Mouse (Mus musculus): ENCODE measurements around the gene Med29. TPM values are rescaled to one million over a fixed set of nuclear protein-coding genes. Genes with fewer than 3 reads are reported as not detected.

Gene Med29
- polyA plus RNA-seq, 1 experiment from 2014 or later, result 46.8 TPM

GRCm38 (mm10) chr7:28338108-28338998, 54.2 kb downstream of the Med29 start, which contains the start of gene Supt5:
TSS of gene Supt5 (minus strand) at chr7:28338746.
- Histone ChIP-seq H3K9me3 (ENCODE audit: control insufficient read depth, low read length) (no peaks in the 10 kb centered on the region), H3K4me1 (replicated peaks; ENCODE audit: control insufficient read depth, insufficient read depth, low read length) (peaks cover 10% of the 10 kb centered on the region), H3K27me3 (ENCODE audit: control insufficient read depth, insufficient read depth, low read depth, low read length) (no peaks in the 10 kb centered on the region), H3K9ac (ENCODE audit: low read length) (peak within 1 kb of the TSS; percentile 99), H3K4me3 (ENCODE audit: low read length) (peak within 1 kb of the TSS; percentile 98), H3K27ac (ENCODE audit: low read length) (peak within 1 kb of the TSS; percentile 90), H3K4me2 (ENCODE audit: low read depth, low read length) (peak within 1 kb of the TSS; percentile 83), H3K36me3 (ENCODE audit: control insufficient read depth, insufficient read depth, low read length) (no peaks in the 10 kb centered on the region; the same call in 1 of the 2 replicates)
- peak; percentile 98 for ATAC-seq (ENCODE audit: low read depth)
- under 1% methylated on average over 77 of the region's 77 CpGs for WGBS

Other genes starting within 250 kb of the Med29 start
- gene Fbl, start 223.0 kb downstream of the Med29 start, polyA plus RNA-seq (2015; fragmentation: Nextera tagmentation; extraction: Ambion mirVana), result 69.3 and 84.5 TPM in 2 replicates
- 12.3 TPM in 2 replicates for gene Dyrk1b, start 213.2 kb downstream of the Med29 start, polyA plus RNA-seq (2015; fragmentation: Nextera tagmentation; extraction: Ambion mirVana)
- gene Eid2, start 124.8 kb downstream of the Med29 start, polyA plus RNA-seq (2015; fragmentation: Nextera tagmentation; extraction: Ambion mirVana), result 1.2 and 1.9 TPM in 2 replicates
- 7.9 and 9.6 TPM in 2 replicates for gene Eid2b, start 115.0 kb downstream of the Med29 start, polyA plus RNA-seq (2015; fragmentation: Nextera tagmentation; extraction: Ambion mirVana)
- gene Selenov, start 101.5 kb downstream of the Med29 start, polyA plus RNA-seq (2015; fragmentation: Nextera tagmentation; extraction: Ambion mirVana), result not detected in 2 replicates
- 0.20 and 0.43 TPM in 2 replicates for gene Dll3, start 90.5 kb downstream of the Med29 start, polyA plus RNA-seq (2015; fragmentation: Nextera tagmentation; extraction: Ambion mirVana)
- 120 and 124 TPM in 2 replicates for gene Timm50, start 80.6 kb downstream of the Med29 start, polyA plus RNA-seq (2015; fragmentation: Nextera tagmentation; extraction: Ambion mirVana)
- 84.4 and 91.8 TPM in 2 replicates for gene Supt5, start 54.0 kb downstream of the Med29 start, polyA plus RNA-seq (2015; fragmentation: Nextera tagmentation; extraction: Ambion mirVana)
- gene Rps16, start 42.1 kb downstream of the Med29 start, polyA plus RNA-seq (2015; fragmentation: Nextera tagmentation; extraction: Ambion mirVana), result 981 and 1,007 TPM in 2 replicates
- 69.0 and 70.0 TPM in 2 replicates for gene Plekhg2, start 20.1 kb downstream of the Med29 start, polyA plus RNA-seq (2015; fragmentation: Nextera tagmentation; extraction: Ambion mirVana)
- gene Zfp36, start 12.5 kb downstream of the Med29 start, polyA plus RNA-seq (2015; fragmentation: Nextera tagmentation; extraction: Ambion mirVana), result 23.9 and 26.8 TPM in 2 replicates
- 87.6 and 89.7 TPM in 2 replicates for gene Paf1, start 243 bp upstream of the Med29 start, polyA plus RNA-seq (2015; fragmentation: Nextera tagmentation; extraction: Ambion mirVana)
- gene Gmfg, start 44.7 kb upstream of the Med29 start, polyA plus RNA-seq (2015; fragmentation: Nextera tagmentation; extraction: Ambion mirVana), result 46.6 and 47.1 TPM in 2 replicates
- 1.5 and 1.8 TPM in 2 replicates for gene Lrfn1, start 59.3 kb upstream of the Med29 start, polyA plus RNA-seq (2015; fragmentation: Nextera tagmentation; extraction: Ambion mirVana)
- not detected in 2 replicates for gene Ifnl2, start 117.7 kb upstream of the Med29 start, polyA plus RNA-seq (2015; fragmentation: Nextera tagmentation; extraction: Ambion mirVana)
- not detected in 2 replicates for gene Ifnl3, start 130.1 kb upstream of the Med29 start, polyA plus RNA-seq (2015; fragmentation: Nextera tagmentation; extraction: Ambion mirVana)
- not detected in 2 replicates for gene Sycn, start 148.2 kb upstream of the Med29 start, polyA plus RNA-seq (2015; fragmentation: Nextera tagmentation; extraction: Ambion mirVana)
- gene Nccrp1, start 154.5 kb upstream of the Med29 start, polyA plus RNA-seq (2015; fragmentation: Nextera tagmentation; extraction: Ambion mirVana), result not detected in 2 replicates
- gene Samd4b, start 205.4 kb upstream of the Med29 start, polyA plus RNA-seq (2015; fragmentation: Nextera tagmentation; extraction: Ambion mirVana), result 11.9 and 15.1 TPM in 2 replicates
- gene Pak4, start 205.5 kb upstream of the Med29 start, polyA plus RNA-seq (2015; fragmentation: Nextera tagmentation; extraction: Ambion mirVana), result 58.2 and 60.5 TPM in 2 replicates
- gene Acp7, start 238.6 kb upstream of the Med29 start, polyA plus RNA-seq (2015; fragmentation: Nextera tagmentation; extraction: Ambion mirVana), result not detected in 2 replicates

Data from lung, embryonic 16.5 days (tissue).